Mouse (Mus musculus): ENCODE results near the gene Zbtb8a. TPM values are rescaled to one million over a fixed set of nuclear protein-coding genes. Genes with fewer than 3 reads are reported as not detected.

Zbtb8a gene
- total RNA-seq, 4 experiments from 2014 or later: 4.7 to 7.8 (median 5.2) TPM

DNA sequence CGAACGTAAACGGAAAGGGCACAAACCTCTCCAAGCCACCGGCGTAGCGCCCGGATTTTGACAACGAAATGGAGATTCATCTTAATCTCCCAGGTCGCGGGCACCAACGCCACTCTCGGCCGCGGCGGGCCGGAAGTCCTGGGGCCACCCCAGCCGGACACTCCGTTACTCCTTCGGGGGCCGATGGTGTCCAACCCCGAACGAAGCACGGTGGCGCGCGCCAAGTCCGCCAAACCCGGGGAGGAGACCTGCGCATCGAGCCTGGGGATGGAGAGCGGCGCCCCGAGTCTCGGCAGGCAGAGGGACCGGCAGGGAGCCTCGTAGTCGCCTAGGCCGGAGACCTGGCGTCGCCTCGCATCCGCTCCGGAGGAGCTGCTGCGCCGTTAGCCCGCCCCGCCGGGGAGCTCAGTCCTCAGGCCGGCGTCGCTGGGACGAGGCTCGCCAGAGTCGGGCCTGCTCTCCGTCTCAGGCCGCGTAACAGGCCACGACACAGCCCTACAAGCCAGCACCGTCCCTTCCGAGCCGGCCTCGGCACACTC lies 43.2 kb downstream of the Zbtb8a start:
- peak; percentile 56 for DNase-seq

GRCm38 (mm10) chr4:129332846-129333245 lies 45.1 kb downstream of the Zbtb8a start:
- DNase-seq: no peak

- DNase-seq: no peak
These were observed 51.7 kb downstream of the Zbtb8a start for GRCm38 (mm10) chr4:129326191-129326590.

- no peak for DNase-seq
These were observed 53.2 kb downstream of the Zbtb8a start for GRCm38 (mm10) chr4:129324756-129325155.

DNA sequence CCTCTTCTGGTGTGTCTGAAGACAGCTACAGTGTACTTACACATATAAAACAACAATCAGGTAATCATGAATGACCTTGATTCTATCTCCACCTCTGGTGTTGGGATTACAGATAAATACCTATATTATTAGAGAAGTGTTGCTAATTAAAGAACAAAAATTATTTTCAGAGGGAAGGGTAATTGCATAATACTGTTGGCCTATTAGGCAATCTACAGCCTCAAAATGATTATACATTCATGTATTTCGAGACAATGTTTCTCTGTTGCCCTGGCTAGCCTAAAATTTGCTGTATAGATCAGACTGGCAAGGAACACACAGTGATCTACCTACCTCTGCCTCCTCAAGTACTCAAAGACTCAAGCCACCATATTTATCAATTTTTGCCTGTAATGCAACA lies 54.4 kb downstream of the Zbtb8a start:
- DNase-seq: no peak

DNA sequence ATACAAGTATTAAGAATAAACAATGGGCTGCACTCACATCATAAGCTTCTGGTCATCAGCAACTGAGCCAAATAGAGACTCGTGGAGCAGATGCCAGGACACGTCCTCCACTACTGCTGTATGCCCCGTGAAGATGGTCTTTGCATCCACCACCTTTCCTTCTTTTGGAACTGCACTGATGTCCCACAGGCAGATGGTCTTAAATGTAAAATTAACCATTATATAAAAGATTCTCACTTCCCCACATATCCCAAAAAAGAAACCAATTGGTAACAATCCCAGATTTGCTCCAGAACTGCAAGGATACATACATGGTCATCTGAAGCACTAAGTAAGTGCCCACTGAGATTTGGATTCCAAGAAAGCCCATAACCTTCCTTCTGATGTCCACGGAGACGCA lies 55.9 kb downstream of the Zbtb8a start:
- DNase-seq: no peak

GRCm38 (mm10) chr4:129320876-129321275 lies 57.0 kb downstream of the Zbtb8a start:
- DNase-seq: no peak

DNA sequence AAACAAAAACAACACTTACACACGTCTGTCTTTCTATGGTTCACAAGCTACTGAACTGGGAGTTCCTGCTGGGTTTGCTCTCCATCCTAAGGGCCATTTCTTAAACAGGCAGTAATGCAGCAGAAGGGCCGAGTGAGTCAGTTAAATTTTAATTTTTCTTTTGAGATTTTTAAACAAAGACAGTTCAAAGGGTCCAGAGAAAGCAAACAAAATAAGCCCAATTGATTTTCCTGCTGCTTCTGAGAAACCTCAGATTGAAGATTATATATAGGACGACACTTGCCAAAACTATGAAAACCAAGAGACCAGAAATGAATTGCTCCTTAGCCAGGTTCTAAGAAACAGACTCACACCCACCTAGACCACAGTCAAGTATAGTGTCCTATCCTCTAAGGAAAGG lies 64.0 kb downstream of the Zbtb8a start:
- no peak for DNase-seq

DNA sequence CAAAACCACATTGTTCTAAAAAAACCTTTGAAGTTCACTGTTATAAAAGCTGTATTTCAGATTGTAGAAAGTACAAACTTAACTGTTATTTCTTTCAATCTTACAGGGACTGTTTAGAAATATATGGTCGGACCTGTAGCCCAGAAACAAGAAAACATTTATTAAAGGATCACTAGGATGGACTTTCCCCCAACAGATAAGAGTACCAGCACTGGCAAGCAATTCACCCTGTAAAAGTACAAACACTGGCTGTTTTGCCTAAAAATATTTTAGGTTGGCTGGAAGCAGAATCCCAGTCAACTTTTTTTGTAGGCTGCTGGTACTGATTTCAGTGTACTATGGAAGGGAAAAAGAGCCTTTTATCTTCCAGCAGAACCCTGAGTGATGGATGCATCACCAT lies 70.0 kb downstream of the Zbtb8a start:
- no peak for DNase-seq

- no peak for DNase-seq
These were observed 73.6 kb downstream of the Zbtb8a start for GRCm38 (mm10) chr4:129304306-129304705.

GRCm38 (mm10) chr4:129303816-129304215 lies 74.1 kb downstream of the Zbtb8a start:
- peak; percentile 64 for DNase-seq

Other genes starting within 250 kb of the Zbtb8a start
- gene Fndc5, start 241.1 kb downstream of the Zbtb8a start, total RNA-seq (2022): 1 to 10 TPM; 3.7 to 6.3 (median 4.7) TPM
- 10 to 100 TPM; 21.7 to 31.7 (median 25.4) TPM for gene S100pbp, start 188.4 kb downstream of the Zbtb8a start, total RNA-seq (2022)
- 100 to 1,000 TPM in 1 of 4 experiments, 10 to 100 TPM in 3; 83.3 to 108 (median 89.0) TPM for gene Yars, start 188.4 kb downstream of the Zbtb8a start, total RNA-seq (2022)
- gene C77080, start 116.7 kb downstream of the Zbtb8a start, total RNA-seq (2022): 10 to 100 TPM; 23.9 to 44.8 (median 34.4) TPM
- 1 to 10 TPM in 3 of 4 experiments, under 1 TPM in 1; 0.73 to 2.5 (median 1.1) TPM for gene Sync, start 90.5 kb downstream of the Zbtb8a start, total RNA-seq (2022)
- 100 to 1,000 TPM; 122 to 167 (median 155) TPM for gene Rbbp4, start 42.7 kb downstream of the Zbtb8a start, total RNA-seq (2022)
- gene Zbtb8os, start 42.4 kb downstream of the Zbtb8a start, total RNA-seq (2022): 10 to 100 TPM; 50.9 to 62.1 (median 56.6) TPM
- under 1 TPM; 0.09 to 0.65 (median 0.34) TPM for gene Zbtb8b, start 62.7 kb upstream of the Zbtb8a start, total RNA-seq (2022)
- 10 to 100 TPM; 73.0 to 83.5 (median 80.3) TPM for gene Bsdc1, start 83.5 kb upstream of the Zbtb8a start, total RNA-seq (2022)
- gene Tssk3, start 112.9 kb upstream of the Zbtb8a start, total RNA-seq (2022): not detected
- 1 to 10 TPM in 1 of 4 experiments, not detected in 3; 1.2 TPM for gene Fam229a, start 113.1 kb upstream of the Zbtb8a start, total RNA-seq (2022)
- gene Marcksl1, start 135.5 kb upstream of the Zbtb8a start, total RNA-seq (2022): 10 to 100 TPM; 36.0 to 48.0 (median 43.9) TPM
- 10 to 100 TPM; 41.0 to 84.1 (median 61.0) TPM for gene Hdac1, start 164.6 kb upstream of the Zbtb8a start, total RNA-seq (2022)
- gene Lck, start 195.5 kb upstream of the Zbtb8a start, total RNA-seq (2022): 1 to 10 TPM; 1.9 to 3.5 (median 2.6) TPM
- gene Fam167b, start 200.4 kb upstream of the Zbtb8a start, total RNA-seq (2022): 10 to 100 TPM; 25.5 to 43.5 (median 29.0) TPM
- gene Eif3i, start 222.5 kb upstream of the Zbtb8a start, total RNA-seq (2022): 100 to 1,000 TPM; 174 to 190 (median 182) TPM
- 100 to 1,000 TPM; 104 to 120 (median 109) TPM for gene Tmem234, start 222.6 kb upstream of the Zbtb8a start, total RNA-seq (2022)
- 1 to 10 TPM; 1.4 to 4.2 (median 2.8) TPM for gene Dcdc2b, start 236.1 kb upstream of the Zbtb8a start, total RNA-seq (2022)
- gene Iqcc, start 241.0 kb upstream of the Zbtb8a start, total RNA-seq (2022): 10 to 100 TPM; 35.1 to 47.4 (median 43.0) TPM
- 10 to 100 TPM; 32.1 to 49.2 (median 43.5) TPM for gene Ccdc28b, start 245.8 kb upstream of the Zbtb8a start, total RNA-seq (2022)

All from adrenal gland, adult 8-10 months (tissue).